Mouse (Mus musculus) ES-Bruce4 (cell line): ENCODE measurements around the gene Zdhhc16.

Experiments
- CTCF ChIP-seq: IDR thresholded peaks from one replicate; pipeline ENCODE4 v1.8.1; 2011; ENCODE audit warnings: low read depth, low read length
- EP300 ChIP-seq: IDR thresholded peaks from 2 replicates; pipeline ENCODE4 v1.6.1; 2011; ENCODE audit warnings: low read depth, low read length; ENCODE audit not compliant: insufficient read depth
- POLR2A ChIP-seq: IDR thresholded peaks from one replicate; pipeline ENCODE4 v1.8.1; 2011; ENCODE audit warnings: low read length; ENCODE audit not compliant: insufficient read depth

DNA sequence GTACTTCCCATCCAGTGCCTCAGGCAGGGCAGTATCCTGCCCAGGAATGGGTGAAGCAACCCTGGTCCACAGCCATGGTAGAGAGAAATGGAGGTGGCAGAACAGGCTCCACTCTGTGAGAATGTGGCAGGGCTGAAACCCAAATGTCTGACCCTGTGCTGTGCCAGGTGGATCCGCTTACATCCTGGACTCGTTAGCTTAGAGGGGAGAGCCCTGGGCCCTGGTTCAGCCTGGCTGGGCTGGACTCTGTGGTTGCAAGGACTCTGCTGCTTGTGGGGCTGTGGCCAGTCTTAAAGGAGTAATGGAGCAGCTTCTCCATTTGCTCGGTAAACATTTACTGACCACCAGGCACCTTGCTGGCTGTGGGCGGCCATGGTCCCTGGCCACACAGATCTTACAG is 53.9 kb downstream of the Zdhhc16 start:
- TF ChIP-seq CTCF, result no peak
- TF ChIP-seq POLR2A, result no peak
- TF ChIP-seq EP300, result no peak
